Mouse (Mus musculus) bone marrow macrophage, adult 2 months (primary cell): ENCODE data around the gene Dhrs7c.

Source experiments
- CTCF ChIP-seq: IDR thresholded peaks from 2 replicates; pipeline ENCODE4 v1.5.1; 2012; ENCODE audit warnings: low read depth, mild to moderate bottlenecking, low read length, moderate library complexity
- POLR2A ChIP-seq: IDR thresholded peaks from 2 replicates; pipeline ENCODE4 v1.6.1; 2012; ENCODE audit warnings: mild to moderate bottlenecking, low read depth, low read length, borderline replicate concordance

DNA sequence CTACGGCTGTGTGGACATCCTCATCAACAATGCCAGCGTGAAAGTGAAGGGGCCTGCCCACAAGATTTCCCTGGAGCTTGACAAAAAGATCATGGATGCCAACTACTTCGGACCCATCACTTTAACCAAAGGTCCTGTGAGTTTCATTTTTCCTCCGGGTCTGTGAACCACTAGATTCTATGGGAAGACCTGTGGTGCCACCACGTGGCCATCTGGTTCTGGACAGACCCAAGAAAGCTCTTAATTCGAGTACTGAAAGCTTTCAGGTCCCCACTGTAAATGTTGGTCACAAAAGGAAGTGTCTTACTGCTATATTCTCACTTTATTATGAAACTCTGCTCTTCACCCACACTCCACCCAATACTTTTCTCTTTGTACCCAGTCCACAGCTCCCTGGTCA is 13.5 kb downstream of the Dhrs7c start:
- TF ChIP-seq POLR2A: no peak
- TF ChIP-seq CTCF: no peak
